Mouse (Mus musculus) liver, embryonic 11.5 days (tissue): ENCODE measurements around the gene Prap1. TPM values are rescaled to one million over a fixed set of nuclear protein-coding genes. Genes with fewer than 3 reads are reported as not detected.

Experiments used
- ATAC-seq: fragments of 200-750 bp; cut with Nextera tagmentation; replicated peaks from 2 replicates; pipeline ENCODE4 v1.8.0; 2017; ENCODE audit warnings: moderate number of reproducible peaks, mild to moderate bottlenecking, moderate TSS enrichment, moderate library complexity; ENCODE audit not compliant: low FRiP score
- DNase-seq: peaks from one replicate; pipeline ENCODE4 v3.0.0-alpha.2; 2017; ENCODE audit warnings: low spot score
- H3K27ac ChIP-seq: fragments of 300-500 bp; sonication (generic); 2 replicates; pipeline ENCODE4 v1.5.1; 2014; ENCODE audit warnings: mild to moderate bottlenecking, low read depth, low read length, control low read depth
- H3K27me3 ChIP-seq: fragments of 300-500 bp; sonication (generic); replicated peaks from 2 replicates; pipeline ENCODE4 v1.6.1; 2014; ENCODE audit warnings: low read length, mixed read lengths; ENCODE audit not compliant: control insufficient read depth, insufficient read depth
- H3K36me3 ChIP-seq: fragments of 300-500 bp; sonication (generic); 2 replicates; pipeline ENCODE4 v1.6.1; 2014; ENCODE audit warnings: mild to moderate bottlenecking, low read length, moderate library complexity, mixed read lengths; ENCODE audit not compliant: control insufficient read depth, insufficient read depth
- H3K4me1 ChIP-seq: fragments of 300-500 bp; sonication (generic); replicated peaks from 2 replicates; pipeline ENCODE4 v1.6.1; 2014; ENCODE audit warnings: low read length, mixed read lengths; ENCODE audit not compliant: control insufficient read depth, insufficient read depth
- H3K4me2 ChIP-seq: fragments of 300-500 bp; sonication (generic); 2 replicates; pipeline ENCODE4 v1.6.1; 2014; ENCODE audit warnings: mild to moderate bottlenecking, control low read depth, moderate library complexity
- H3K4me3 ChIP-seq: fragments of 300-500 bp; sonication (generic); 2 replicates; pipeline ENCODE4 v1.5.1; 2014; ENCODE audit warnings: low read depth, low read length, control low read depth
- H3K9ac ChIP-seq: fragments of 300-500 bp; sonication (generic); 2 replicates; pipeline ENCODE4 v1.6.1; 2014; ENCODE audit warnings: low read depth, low read length, control low read depth
- H3K9me3 ChIP-seq: fragments of 300-500 bp; sonication (generic); 2 replicates; pipeline ENCODE4 v1.6.1; 2016; ENCODE audit warnings: low read length, inconsistent platforms, mixed read lengths; ENCODE audit not compliant: control insufficient read depth
- WGBS: fragments of 180-500 bp; shearing (Covaris S2); extraction: QIAGEN DNeasy Blood & Tissue Kit; methylation state at CpG from one replicate; pipeline ENCODE4 v1.1.7; 2014; 5-methylcytosine and 5-hydroxymethylcytosine counted together
- polyA plus RNA-seq: library from polyadenylated mRNA; unstranded; fragments of >200 nt; fragmentation: Nextera tagmentation; extraction: Ambion mirVana; gene quantifications from 2 replicates; pipeline ENCODE4 v1.2.1, GENCODE M21; 2014

Gene Prap1
- polyA plus RNA-seq, 1 experiment from 2014 or later, result not detected

GRCm38 (mm10) chr7:140135106-140135770 is 42.0 kb downstream of the Prap1 start:
- WGBS, result 75% methylated on average over 5 of the region's 5 CpGs
- no peak overlapping the region for H3K4me2 ChIP-seq
- no peaks in the 10 kb centered on the region for H3K9me3 ChIP-seq
- H3K9ac ChIP-seq, result no peak overlapping the region
- no peaks in the 10 kb centered on the region for H3K27me3 ChIP-seq
- ATAC-seq, result no peak
- no peaks in the 10 kb centered on the region for H3K4me1 ChIP-seq
- H3K4me3 ChIP-seq, result no peak overlapping the region
- no peak for DNase-seq
- no peak overlapping the region for H3K27ac ChIP-seq
- H3K36me3 ChIP-seq, result no peaks in the 10 kb centered on the region

- ATAC-seq, result peak; percentile 97
- peak within 1 kb of the TSS; percentile 80 for H3K9ac ChIP-seq
- DNase-seq, result peak; percentile 97
- H3K4me1 ChIP-seq, result no peaks in the 10 kb centered on the region
- WGBS, result 2% methylated on average over 39 of the region's 39 CpGs
- H3K9me3 ChIP-seq, result no peaks in the 10 kb centered on the region
- H3K4me3 ChIP-seq, result peak within 1 kb of the TSS; percentile 60
- no peaks in the 10 kb centered on the region for H3K27me3 ChIP-seq
- peak within 1 kb of the TSS; percentile 65 for H3K27ac ChIP-seq
- no peaks in the 10 kb centered on the region for H3K36me3 ChIP-seq
- peak within 1 kb of the TSS; percentile 80 for H3K4me2 ChIP-seq
Observed at GRCm38 (mm10) chr7:140137135-140138020, 44.2 kb downstream of the Prap1 start, which contains the start of gene Mtg1. Mtg1 (plus strand) TSS chr7:140137564.

GRCm38 (mm10) chr7:140138021-140138310 is 44.8 kb downstream of the Prap1 start:
- Histone ChIP-seq H3K9me3 (no peaks in the 10 kb centered on the region), H3K9ac (peak overlapping the region; percentile 80), H3K4me3 (peak overlapping the region; percentile 60), H3K27me3 (no peaks in the 10 kb centered on the region), H3K4me2 (peak overlapping the region; percentile 80), H3K36me3 (no peaks in the 10 kb centered on the region), H3K4me1 (no peaks in the 10 kb centered on the region), H3K27ac (peak overlapping the region; percentile 65)
- WGBS, result under 1% methylated on average over 8 of the region's 8 CpGs
- no peak for DNase-seq
- no peak for ATAC-seq

- ATAC-seq, result no peak
- no peak overlapping the region for H3K4me3 ChIP-seq
- H3K4me1 ChIP-seq, result no peaks in the 10 kb centered on the region
- H3K9me3 ChIP-seq, result no peaks in the 10 kb centered on the region
- H3K9ac ChIP-seq, result no peak overlapping the region
- H3K27me3 ChIP-seq, result no peaks in the 10 kb centered on the region
- DNase-seq, result no peak
- no peaks in the 10 kb centered on the region; the same call in 1 of the 2 replicates for H3K36me3 ChIP-seq
- no peak overlapping the region for H3K27ac ChIP-seq
- 5% methylated on average over 14 of the region's 14 CpGs for WGBS
- no peak overlapping the region for H3K4me2 ChIP-seq
Observed at GRCm38 (mm10) chr7:140141350-140141749, 48.2 kb downstream of the Prap1 start.

- ATAC-seq (no peak), DNase-seq (no peak)
- Histone ChIP-seq H3K27ac (no peak overlapping the region), H3K9ac (no peak overlapping the region), H3K4me2 (no peak overlapping the region), H3K4me1 (no peaks in the 10 kb centered on the region), H3K9me3 (no peaks in the 10 kb centered on the region), H3K4me3 (no peak overlapping the region), H3K36me3 (no peaks in the 10 kb centered on the region; the same call in 1 of the 2 replicates), H3K27me3 (no peaks in the 10 kb centered on the region)
- 84% methylated on average over 4 of the region's 4 CpGs for WGBS
Observed at GRCm38 (mm10) chr7:140144550-140144949, 51.4 kb downstream of the Prap1 start.

Other genes with a start within 250 kb of the Prap1 start
- not detected in 2 replicates for gene Kndc1, start 198.7 kb upstream of the Prap1 start, polyA plus RNA-seq
- not detected in 2 replicates for gene Utf1, start 149.6 kb upstream of the Prap1 start, polyA plus RNA-seq
- gene 6430531B16Rik, start 114.6 kb upstream of the Prap1 start, polyA plus RNA-seq, result not detected in 2 replicates
- 1.1 and 1.4 TPM in 2 replicates for gene Adam8, start 100.8 kb upstream of the Prap1 start, polyA plus RNA-seq
- gene Zfp511, start 57.0 kb upstream of the Prap1 start, polyA plus RNA-seq, result 41.4 and 44.6 TPM in 2 replicates
- gene Tubgcp2, start 56.7 kb upstream of the Prap1 start, polyA plus RNA-seq, result 45.1 and 52.6 TPM in 2 replicates
- 0.11 TPM in 1 of 2 replicates, not detected in the other for gene Msx3, start 44.3 kb upstream of the Prap1 start, polyA plus RNA-seq
- 0.19 and 0.52 TPM in 2 replicates for gene Caly, start 10.8 kb upstream of the Prap1 start, polyA plus RNA-seq
- gene Fuom, start 9.0 kb downstream of the Prap1 start, polyA plus RNA-seq, result 12.7 and 13.5 TPM in 2 replicates
- 18.2 and 20.7 TPM in 2 replicates for gene Paox, start 22.4 kb downstream of the Prap1 start, polyA plus RNA-seq
- 119 and 129 TPM in 2 replicates for gene Echs1, start 23.1 kb downstream of the Prap1 start, polyA plus RNA-seq
- 41.6 and 46.8 TPM in 2 replicates for gene Mtg1, start 44.2 kb downstream of the Prap1 start, polyA plus RNA-seq
- not detected in 2 replicates for gene Sprn, start 61.5 kb downstream of the Prap1 start, polyA plus RNA-seq
- not detected in 2 replicates for gene Olfr522, start 71.4 kb downstream of the Prap1 start, polyA plus RNA-seq
- not detected in 2 replicates for gene Olfr523, start 79.8 kb downstream of the Prap1 start, polyA plus RNA-seq
- not detected in 2 replicates for gene Olfr524, start 112.6 kb downstream of the Prap1 start, polyA plus RNA-seq
- gene Cd163l1, start 124.9 kb downstream of the Prap1 start, polyA plus RNA-seq, result 0.09 TPM in 1 of 2 replicates, not detected in the other
- gene 5830411N06Rik, start 153.9 kb downstream of the Prap1 start, polyA plus RNA-seq, result not detected in 2 replicates
- not detected in 2 replicates for gene Olfr525, start 227.5 kb downstream of the Prap1 start, polyA plus RNA-seq
- not detected in 2 replicates for gene Olfr527, start 240.6 kb downstream of the Prap1 start, polyA plus RNA-seq